Mouse (Mus musculus) lung, postnatal 25 days (tissue): ENCODE results near the gene Krt42.
"Not testable (repeated sequence)": the region's sequence is repeated elsewhere in the genome, so short reads cannot be mapped to it uniquely, and the experiment has no call there.

ENCODE experiments used
- DNase-seq: peaks from one replicate; pipeline ENCODE4 v3.0.0; 2022; ENCODE audit warnings: low spot score

The Krt42 gene

GRCm38 (mm10) chr11:100278759-100279158 is 9.1 kb upstream of the Krt42 start:
- no peak for DNase-seq

- no peak for DNase-seq
Measured at GRCm38 (mm10) chr11:100277726-100278480, 8.2 kb upstream of the Krt42 start.

GRCm38 (mm10) chr11:100275466-100275865 is 5.8 kb upstream of the Krt42 start:
- no peak for DNase-seq

GRCm38 (mm10) chr11:100274719-100275118 is 5.0 kb upstream of the Krt42 start:
- DNase-seq = no peak

- DNase-seq = no peak
Measured at GRCm38 (mm10) chr11:100271878-100272277, 2.2 kb upstream of the Krt42 start.

GRCm38 (mm10) chr11:100262058-100262980 is 7.4 kb downstream of the Krt42 start:
- DNase-seq = no peak

GRCm38 (mm10) chr11:100261235-100261605 is 8.5 kb downstream of the Krt42 start:
- DNase-seq = no peak

GRCm38 (mm10) chr11:100260514-100261234 is 9.0 kb downstream of the Krt42 start, which contains the start of gene Krt17:
Gene Krt17 (minus strand): TSS chr11:100261029.
- no peak for DNase-seq

- DNase-seq = no peak
Measured at GRCm38 (mm10) chr11:100259079-100259478, 10.6 kb downstream of the Krt42 start.

- no peak for DNase-seq
Measured at GRCm38 (mm10) chr11:100257967-100258366, 11.7 kb downstream of the Krt42 start.

GRCm38 (mm10) chr11:100255514-100255913 is 14.2 kb downstream of the Krt42 start:
- DNase-seq = no peak

- no peak for DNase-seq
Measured at GRCm38 (mm10) chr11:100254360-100255090, 15.1 kb downstream of the Krt42 start.

- no peak for DNase-seq
Measured at GRCm38 (mm10) chr11:100248852-100249465, 20.7 kb downstream of the Krt42 start, which contains the start of gene Krt16. Gene Krt16 (minus strand): TSS chr11:100248902.

- not testable (repeated sequence) for DNase-seq
Measured at GRCm38 (mm10) chr11:100246471-100246870, 23.2 kb downstream of the Krt42 start.

GRCm38 (mm10) chr11:100240272-100240671 is 29.4 kb downstream of the Krt42 start:
- not testable (repeated sequence) for DNase-seq

GRCm38 (mm10) chr11:100221741-100222140 is 47.9 kb downstream of the Krt42 start:
- no peak for DNase-seq

GRCm38 (mm10) chr11:100219304-100219703 is 50.4 kb downstream of the Krt42 start:
- DNase-seq = no peak
